Mouse (Mus musculus): Measurements from ENCODE around the gene Med1. TPM values are rescaled to one million over a fixed set of nuclear protein-coding genes. Genes with fewer than 3 reads are reported as not detected.
"Not testable (repeated sequence)": the region's sequence is repeated elsewhere in the genome, so short reads cannot be mapped to it uniquely, and the experiment has no call there.

The Med1 gene
- total RNA-seq (2021) = 10 to 100 TPM; 40.0 to 40.6 TPM

GRCm38 (mm10) chr11:98192901-98193805, at the start of gene Med1:
TSS of gene Med1 (minus strand) at chr11:98193293.
- intact Hi-C loops (cut with DNase I) = loop anchor here (5.0 kb wide), 1 partner anchor 161 kb away; no protein-coding TSS in a partner anchor

GRCm38 (mm10) chr11:98238995-98239394, 45.9 kb upstream of the Med1 start:
- DNase-seq (ENCODE audit: low spot score) = no peak
- intact Hi-C loops (cut with DNase I) = no loop called here

More at GRCm38 (mm10) chr11:98192901-98193805, at the start of gene Med1:
- peak; percentile 86 for DNase-seq (ENCODE audit: low spot score)

GRCm38 (mm10) chr11:98238416-98238815, 45.3 kb upstream of the Med1 start:
- intact Hi-C loops (cut with DNase I) = no loop called here
- DNase-seq (ENCODE audit: low spot score) = no peak

- DNase-seq (ENCODE audit: low spot score) = no peak
- intact Hi-C loops (cut with DNase I) = no loop called here
Observed at GRCm38 (mm10) chr11:98226349-98226748, 33.3 kb upstream of the Med1 start.

- intact Hi-C loops (cut with DNase I) = no loop called here
- DNase-seq (ENCODE audit: low spot score) = no peak
Observed at GRCm38 (mm10) chr11:98213311-98213710, 20.2 kb upstream of the Med1 start.

GRCm38 (mm10) chr11:98209661-98210060, 16.6 kb upstream of the Med1 start:
- intact Hi-C loops (cut with DNase I); DNase-seq (ENCODE audit: low spot score): not testable (repeated sequence)

- DNase-seq (ENCODE audit: low spot score); intact Hi-C loops (cut with DNase I): not testable (repeated sequence)
Observed at GRCm38 (mm10) chr11:98206281-98206680, 13.2 kb upstream of the Med1 start.

- no peak for DNase-seq (ENCODE audit: low spot score)
- intact Hi-C loops (cut with DNase I) = no loop called here
Observed at GRCm38 (mm10) chr11:98205463-98205862, 12.4 kb upstream of the Med1 start.

GRCm38 (mm10) chr11:98203931-98204421, 10.9 kb upstream of the Med1 start:
- intact Hi-C loops (cut with DNase I) = no loop called here
- no peak for DNase-seq (ENCODE audit: low spot score)

- intact Hi-C loops (cut with DNase I) = no loop called here
- DNase-seq (ENCODE audit: low spot score) = no peak
Observed at GRCm38 (mm10) chr11:98203351-98203911, 10.3 kb upstream of the Med1 start.

- peak; percentile 92 for DNase-seq (ENCODE audit: low spot score)
- intact Hi-C loops (cut with DNase I) = no loop called here
Observed at GRCm38 (mm10) chr11:98202641-98203350, 9.7 kb upstream of the Med1 start, which contains the start of gene Cdk12. TSS of gene Cdk12 (plus strand) at chr11:98203059.

- no peak for DNase-seq (ENCODE audit: low spot score)
- intact Hi-C loops (cut with DNase I) = no loop called here
Observed at GRCm38 (mm10) chr11:98201791-98202640, 8.9 kb upstream of the Med1 start.

- intact Hi-C loops (cut with DNase I) = loop anchor here (5.0 kb wide), 1 partner anchor 159 kb away; no protein-coding TSS in a partner anchor
- DNase-seq (ENCODE audit: low spot score) = no peak
Observed at GRCm38 (mm10) chr11:98190820-98191219, 2.3 kb downstream of the Med1 start.

- intact Hi-C loops (cut with DNase I) = no loop called here
- no peak for DNase-seq (ENCODE audit: low spot score)
Observed at GRCm38 (mm10) chr11:98187640-98188395, 5.3 kb downstream of the Med1 start.

GRCm38 (mm10) chr11:98182149-98182548, 10.9 kb downstream of the Med1 start:
- DNase-seq (ENCODE audit: low spot score); intact Hi-C loops (cut with DNase I): not testable (repeated sequence)

GRCm38 (mm10) chr11:98168400-98168799, 24.7 kb downstream of the Med1 start:
- DNase-seq (ENCODE audit: low spot score) = no peak
- intact Hi-C loops (cut with DNase I) = loop anchor here (5.0 kb wide), 1 partner anchor 54 kb away; no protein-coding TSS in a partner anchor

- intact Hi-C loops (cut with DNase I) = loop anchor here (10.0 kb wide), 1 partner anchor 60 kb away; no protein-coding TSS in a partner anchor
- DNase-seq (ENCODE audit: low spot score) = no peak
Observed at GRCm38 (mm10) chr11:98155094-98155493, 38.0 kb downstream of the Med1 start.

- intact Hi-C loops (cut with DNase I) = loop anchor here (10.0 kb wide), 1 partner anchor 56 kb away; no protein-coding TSS in a partner anchor
- DNase-seq (ENCODE audit: low spot score) = no peak
Observed at GRCm38 (mm10) chr11:98150625-98151156, 42.4 kb downstream of the Med1 start.
